Mouse (Mus musculus) regulatory T cell (primary cell): ENCODE results near the gene Tmem198b.

Experiments
- in situ Hi-C: fragments of 300-600 bp; cut with MboI, MseI; formaldehyde crosslinking; loops from one replicate; pipeline ENCODE4 v1.15.1; 2025; ENCODE audit warnings: high pct_unique_total_duplicates

The Tmem198b gene

GRCm38 (mm10) chr10:128801981-128802495 lies 2.1 kb downstream of the Tmem198b start:
- in situ Hi-C loops: no loop called here

GRCm38 (mm10) chr10:128798676-128799075 lies 5.5 kb downstream of the Tmem198b start:
- in situ Hi-C loops: no loop called here

GRCm38 (mm10) chr10:128795581-128795980 lies 8.6 kb downstream of the Tmem198b start:
- in situ Hi-C loops: no loop called here

GRCm38 (mm10) chr10:128794391-128794790 lies 9.8 kb downstream of the Tmem198b start:
- in situ Hi-C loops: no loop called here

GRCm38 (mm10) chr10:128793258-128793657 lies 10.9 kb downstream of the Tmem198b start:
- in situ Hi-C loops: no loop called here

GRCm38 (mm10) chr10:128792041-128792440 lies 12.1 kb downstream of the Tmem198b start:
- in situ Hi-C loops: no loop called here

- in situ Hi-C loops: no loop called here
Observed at GRCm38 (mm10) chr10:128790398-128791124, 13.6 kb downstream of the Tmem198b start, which contains the start of gene Mmp19. Gene Mmp19, plus strand, starts transcription at chr10:128790910.

GRCm38 (mm10) chr10:128780200-128780599 lies 24.0 kb downstream of the Tmem198b start:
- in situ Hi-C loops: no loop called here

GRCm38 (mm10) chr10:128779011-128779795 lies 25.0 kb downstream of the Tmem198b start:
- in situ Hi-C loops: no loop called here

GRCm38 (mm10) chr10:128778441-128778840 lies 25.7 kb downstream of the Tmem198b start:
- in situ Hi-C loops: no loop called here

- in situ Hi-C loops: no loop called here
Observed at GRCm38 (mm10) chr10:128773685-128774084, 30.5 kb downstream of the Tmem198b start.

- in situ Hi-C loops: no loop called here
Observed at GRCm38 (mm10) chr10:128772895-128773294, 31.3 kb downstream of the Tmem198b start.
